Mouse (Mus musculus): Measurements from ENCODE around the gene Rnf151. TPM values are rescaled to one million over a fixed set of nuclear protein-coding genes. Genes with fewer than 3 reads are reported as not detected.
A peak's percentile ranks its signal among the peaks of the same experiment; 100 is the strongest.
"Not testable (repeated sequence)": the region's sequence is repeated elsewhere in the genome, so short reads cannot be mapped to it uniquely, and the experiment has no call there.

The Rnf151 gene
- polyA plus RNA-seq, 1 experiment = not detected

DNA sequence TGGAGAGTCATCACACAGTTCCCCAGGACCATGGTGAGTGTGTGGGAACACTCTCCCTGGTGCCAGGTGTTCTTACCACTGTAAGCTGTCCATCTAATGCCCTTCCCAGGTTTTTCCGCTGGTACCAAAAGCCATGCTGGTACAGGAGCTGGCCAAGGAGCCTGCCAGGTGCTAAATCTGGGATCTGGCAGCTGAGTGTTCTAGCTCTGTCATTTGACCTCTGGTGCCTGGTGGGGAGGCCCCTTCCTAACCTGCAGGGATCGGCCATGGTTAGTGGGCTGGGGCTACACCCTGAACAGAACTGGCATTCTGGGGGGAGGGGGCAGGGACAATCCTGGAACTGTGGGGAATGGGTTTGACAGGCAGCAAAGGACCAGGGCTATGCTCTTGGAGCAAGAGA lies 9.8 kb upstream of the Rnf151 start, which contains the start of gene Rpl3l:
Gene Rpl3l (plus strand): TSS at position 203 of the 400 bp plus-strand sequence.
- 76% methylated on average over 2 of the region's 2 CpGs for WGBS
- TF ChIP-seq CTCF (IDR thresholded peaks at IDR 0.05; ENCODE audit: control insufficient read depth, insufficient read depth, low read length) (no peak), POLR2A (IDR thresholded peaks at IDR 0.05; ENCODE audit: borderline replicate concordance, control insufficient read depth, low read depth, low read length) (no peak)
- H3K4me3 ChIP-seq (replicated peaks; ENCODE audit: control insufficient read depth, low read depth, low read length) = no peak within 1 kb of the TSS
- no peaks in the 10 kb centered on the region; the same call in 1 of the 2 replicates for H3K4me1 ChIP-seq (ENCODE audit: control insufficient read depth, insufficient read depth, low read length)
- H3K27ac ChIP-seq (ENCODE audit: control insufficient read depth, insufficient read depth, low read depth, low read length, poor library complexity) = no peak within 1 kb of the TSS

- WGBS = 61% methylated on average over 3 of the region's 3 CpGs
- Histone ChIP-seq H3K27ac (ENCODE audit: control insufficient read depth, insufficient read depth, low read depth, low read length, poor library complexity) (no peak overlapping the region), H3K4me1 (ENCODE audit: control insufficient read depth, insufficient read depth, low read length) (no peaks in the 10 kb centered on the region; the same call in 1 of the 2 replicates), H3K4me3 (replicated peaks; ENCODE audit: control insufficient read depth, low read depth, low read length) (no peak overlapping the region)
- no peak for TF ChIP-seq POLR2A (IDR thresholded peaks at IDR 0.05; ENCODE audit: borderline replicate concordance, control insufficient read depth, low read depth, low read length)
- TF ChIP-seq CTCF (IDR thresholded peaks at IDR 0.05; ENCODE audit: control insufficient read depth, insufficient read depth, low read length) = no peak
Measured at GRCm38 (mm10) chr17:24725637-24726390, 8.0 kb upstream of the Rnf151 start.

GRCm38 (mm10) chr17:24724184-24724583 lies 6.3 kb upstream of the Rnf151 start, which contains the start of gene Ndufb10:
TSS of gene Ndufb10 (minus strand) at chr17:24724478.
- H3K4me1 ChIP-seq (ENCODE audit: control insufficient read depth, insufficient read depth, low read length) = no peaks in the 10 kb centered on the region; the same call in 1 of the 2 replicates
- H3K4me3 ChIP-seq (replicated peaks; ENCODE audit: control insufficient read depth, low read depth, low read length) = peak within 1 kb of the TSS; percentile 94
- TF ChIP-seq CTCF (IDR thresholded peaks at IDR 0.05; ENCODE audit: control insufficient read depth, insufficient read depth, low read length) (peak; percentile 98), POLR2A (IDR thresholded peaks at IDR 0.05; ENCODE audit: borderline replicate concordance, control insufficient read depth, low read depth, low read length) (peak; percentile 95)
- under 1% methylated on average over 30 of the region's 30 CpGs for WGBS
- peak within 1 kb of the TSS; percentile 57 for H3K27ac ChIP-seq (ENCODE audit: control insufficient read depth, insufficient read depth, low read depth, low read length, poor library complexity)

- under 1% methylated on average over 15 of the region's 15 CpGs for WGBS
- H3K27ac ChIP-seq (ENCODE audit: control insufficient read depth, insufficient read depth, low read depth, low read length, poor library complexity) = peak overlapping the region; percentile 57
- no peaks in the 10 kb centered on the region; the same call in 1 of the 2 replicates for H3K4me1 ChIP-seq (ENCODE audit: control insufficient read depth, insufficient read depth, low read length)
- TF ChIP-seq POLR2A (IDR thresholded peaks at IDR 0.05; ENCODE audit: borderline replicate concordance, control insufficient read depth, low read depth, low read length) (no peak), CTCF (IDR thresholded peaks at IDR 0.05; ENCODE audit: control insufficient read depth, insufficient read depth, low read length) (no peak)
- H3K4me3 ChIP-seq (replicated peaks; ENCODE audit: control insufficient read depth, low read depth, low read length) = peak overlapping the region; percentile 94
Measured at GRCm38 (mm10) chr17:24723881-24724180, 6.0 kb upstream of the Rnf151 start.

DNA sequence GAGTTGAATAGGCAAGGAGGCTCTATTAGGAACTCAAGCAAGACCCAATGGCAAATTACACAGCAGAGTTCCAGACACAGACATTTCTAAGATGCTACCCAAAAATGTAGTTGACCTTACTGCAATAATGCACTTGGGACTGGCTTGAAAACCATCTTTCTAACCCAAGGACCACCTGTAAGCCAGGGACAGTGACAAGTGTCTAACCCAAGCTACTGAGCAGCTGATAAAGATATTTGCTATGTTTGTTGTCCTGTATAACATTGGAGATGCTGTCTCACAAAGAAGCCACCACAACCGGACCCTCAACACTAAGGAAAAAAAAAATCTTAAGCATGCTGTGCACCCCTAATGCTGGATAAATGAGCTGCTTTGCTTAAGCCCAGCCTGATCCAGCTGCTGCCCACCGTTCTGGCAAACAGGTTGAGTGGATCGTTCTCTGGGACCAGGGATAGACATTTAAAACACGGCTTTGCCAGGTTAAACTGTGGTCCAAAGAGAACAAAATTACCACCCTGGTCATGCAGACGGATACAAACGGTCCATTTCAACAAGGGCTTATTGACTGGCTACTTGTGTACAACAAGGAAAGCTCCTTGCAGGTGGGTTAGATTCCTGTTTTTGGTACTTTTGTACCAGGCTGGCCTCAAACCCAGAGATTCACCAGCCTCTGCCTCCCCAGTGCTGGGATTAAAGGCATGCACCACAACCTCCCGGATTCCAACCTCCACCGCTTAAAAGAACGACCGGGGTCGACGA lies 5.4 kb upstream of the Rnf151 start:
- no peaks in the 10 kb centered on the region; the same call in 1 of the 2 replicates for H3K4me1 ChIP-seq (ENCODE audit: control insufficient read depth, insufficient read depth, low read length)
- H3K4me3 ChIP-seq (replicated peaks; ENCODE audit: control insufficient read depth, low read depth, low read length) = peak overlapping the region; percentile 94
- TF ChIP-seq POLR2A (IDR thresholded peaks at IDR 0.05; ENCODE audit: borderline replicate concordance, control insufficient read depth, low read depth, low read length) = no peak
- TF ChIP-seq CTCF (IDR thresholded peaks at IDR 0.05; ENCODE audit: control insufficient read depth, insufficient read depth, low read length) = no peak
- 0 out of 2 replicates have a peak overlapping the region, but pooled peaks have one; percentile 57 for H3K27ac ChIP-seq (ENCODE audit: control insufficient read depth, insufficient read depth, low read depth, low read length, poor library complexity)
- WGBS = 2% methylated on average over 12 of the region's 12 CpGs

GRCm38 (mm10) chr17:24722220-24722924 lies 4.5 kb upstream of the Rnf151 start:
- TF ChIP-seq CTCF (IDR thresholded peaks at IDR 0.05; ENCODE audit: control insufficient read depth, insufficient read depth, low read length) (no peak), POLR2A (IDR thresholded peaks at IDR 0.05; ENCODE audit: borderline replicate concordance, control insufficient read depth, low read depth, low read length) (no peak)
- Histone ChIP-seq H3K27ac (ENCODE audit: control insufficient read depth, insufficient read depth, low read depth, low read length, poor library complexity) (no peak overlapping the region), H3K4me1 (ENCODE audit: control insufficient read depth, insufficient read depth, low read length) (no peaks in the 10 kb centered on the region; the same call in 1 of the 2 replicates), H3K4me3 (replicated peaks; ENCODE audit: control insufficient read depth, low read depth, low read length) (no peak overlapping the region)
- WGBS = 64% methylated on average over 13 of the region's 13 CpGs

- H3K27ac ChIP-seq (ENCODE audit: control insufficient read depth, insufficient read depth, low read depth, low read length, poor library complexity); H3K4me1 ChIP-seq (ENCODE audit: control insufficient read depth, insufficient read depth, low read length): not testable (repeated sequence)
- 46% methylated on average over 7 of the region's 7 CpGs for WGBS
Measured at GRCm38 (mm10) chr17:24721383-24721955, 3.6 kb upstream of the Rnf151 start.

GRCm38 (mm10) chr17:24720616-24721015 lies 2.8 kb upstream of the Rnf151 start:
- WGBS = 2% methylated on average over 11 of the region's 11 CpGs
- H3K4me3 ChIP-seq (replicated peaks; ENCODE audit: control insufficient read depth, low read depth, low read length) = peak overlapping the region; percentile 48
- not testable (repeated sequence) for H3K27ac ChIP-seq (ENCODE audit: control insufficient read depth, insufficient read depth, low read depth, low read length, poor library complexity); H3K4me1 ChIP-seq (ENCODE audit: control insufficient read depth, insufficient read depth, low read length)

More at GRCm38 (mm10) chr17:24721383-24721955, 3.6 kb upstream of the Rnf151 start:
- peak overlapping the region; percentile 13 for H3K4me3 ChIP-seq (replicated peaks; ENCODE audit: control insufficient read depth, low read depth, low read length)
